Mouse (Mus musculus): ENCODE results near the gene Fcf1.

- TF ChIP-seq CTCF (IDR thresholded peaks at IDR 0.05; ENCODE audit: extremely low read depth, insufficient read depth, low read length), result no peak
- TF ChIP-seq POLR2A (IDR thresholded peaks at IDR 0.05; ENCODE audit: extremely low read depth, insufficient read depth, low read length), result no peak
Observed at GRCm38 (mm10) chr12:84926542-84926941, 44.2 kb upstream of the Fcf1 start.

Measured in cortical plate, adult 2 months (tissue).